Mouse (Mus musculus): Measurements from ENCODE around the gene Thada. TPM values are rescaled to one million over a fixed set of nuclear protein-coding genes. Genes with fewer than 3 reads are reported as not detected.
A peak's percentile ranks its signal among the peaks of the same experiment; 100 is the strongest.

Gene Thada
- polyA plus RNA-seq, 1 experiment from 2014 or later = 8.1 TPM

DNA sequence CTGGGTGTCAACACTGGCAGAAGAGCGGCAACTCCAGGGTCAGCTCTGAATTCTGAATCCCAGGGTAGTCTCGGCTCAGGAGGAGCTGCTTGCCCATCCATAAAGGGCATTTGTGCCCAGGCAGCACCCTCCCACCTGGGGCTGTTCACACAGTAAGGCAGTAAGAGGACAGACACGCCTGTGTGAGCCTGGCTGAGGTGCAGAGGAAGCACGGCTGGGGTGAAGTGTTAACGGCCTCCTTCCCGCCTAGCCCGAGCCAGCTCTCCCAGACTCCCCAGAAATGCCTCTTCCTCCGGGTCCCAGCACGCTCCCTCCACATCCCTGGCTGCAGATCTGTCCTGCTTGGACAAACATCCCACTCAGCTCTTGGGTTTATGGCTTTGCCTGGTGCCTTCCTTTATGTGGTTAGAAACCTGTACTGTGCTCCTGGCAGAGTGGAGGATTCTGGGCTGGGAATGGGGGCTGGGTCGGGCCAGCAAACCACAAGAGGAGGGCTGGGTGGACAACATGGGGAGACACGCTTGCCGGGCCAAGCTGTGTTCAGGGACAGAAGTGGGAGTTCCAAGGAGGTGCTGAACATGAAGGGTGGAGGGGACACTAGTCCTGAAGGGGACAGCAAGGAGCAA, 322.7 kb downstream of the Thada start:
- no peaks in the 10 kb centered on the region for H3K27me3 ChIP-seq (ENCODE audit: control insufficient read depth, insufficient read depth, low read length)
- H3K27ac ChIP-seq (replicated peaks in 1 of 2; ENCODE audit: control insufficient read depth in 1 of 2, insufficient read depth in 1 of 2, low read depth in 2 of 2, low read length in 2 of 2) = 0 out of 4 replicates have a peak overlapping the region, but pooled peaks of 1 of the 2 experiments have one; percentile 71
- H3K4me1 ChIP-seq (ENCODE audit: control insufficient read depth in 2 of 2, insufficient read depth in 2 of 2, low read length in 2 of 2) = peaks cover 46 to 48% of the 10 kb centered on the region in 2 experiments
- no peaks in the 10 kb centered on the region for H3K36me3 ChIP-seq (ENCODE audit: control insufficient read depth, insufficient read depth, low read length)
- 38% methylated on average over 12 of the region's 12 CpGs for WGBS
- H3K9me3 ChIP-seq (ENCODE audit: control insufficient read depth, low read length) = no peaks in the 10 kb centered on the region
- no peak for ATAC-seq (ENCODE audit: insufficient number of reproducible peaks, insufficient read depth, low FRiP score, low read depth)
- no peak overlapping the region for H3K9ac ChIP-seq (ENCODE audit: low read length)
- H3K4me2 ChIP-seq (ENCODE audit: low read length) = no peak overlapping the region
- no peak overlapping the region for H3K4me3 ChIP-seq (ENCODE audit: control insufficient read depth in 1 of 2, insufficient read depth in 1 of 2, low read depth in 1 of 2, low read length in 2 of 2)

DNA sequence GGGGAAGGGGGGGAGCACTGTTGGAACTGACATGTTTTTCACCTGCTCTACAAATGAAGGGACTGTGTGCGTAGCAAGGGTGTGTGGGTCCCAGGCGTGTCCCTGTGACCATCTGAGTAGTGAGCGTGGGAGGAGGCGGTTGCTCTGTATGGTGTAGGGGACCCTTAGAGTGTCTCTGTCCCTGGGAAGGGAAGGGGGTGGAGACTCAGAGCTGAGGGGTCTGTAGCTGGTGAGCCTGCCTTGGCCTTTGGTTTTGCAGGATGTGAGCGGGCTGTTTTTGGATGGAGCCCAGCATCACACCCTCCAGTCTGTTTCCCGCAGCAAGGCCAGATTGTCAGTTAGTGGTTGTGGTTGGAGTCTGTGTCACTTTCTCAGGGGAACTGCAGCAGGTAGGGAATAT, 324.3 kb downstream of the Thada start:
- Histone ChIP-seq H3K27ac (replicated peaks in 1 of 2; ENCODE audit: control insufficient read depth in 1 of 2, insufficient read depth in 1 of 2, low read depth in 2 of 2, low read length in 2 of 2) (peak overlapping the region; percentile 66 to 71), H3K4me2 (ENCODE audit: low read length) (no peak overlapping the region), H3K36me3 (ENCODE audit: control insufficient read depth, insufficient read depth, low read length) (no peaks in the 10 kb centered on the region), H3K9ac (ENCODE audit: low read length) (no peak overlapping the region), H3K4me3 (ENCODE audit: control insufficient read depth in 1 of 2, insufficient read depth in 1 of 2, low read depth in 1 of 2, low read length in 2 of 2) (no peak overlapping the region), H3K27me3 (ENCODE audit: control insufficient read depth, insufficient read depth, low read length) (no peaks in the 10 kb centered on the region), H3K9me3 (ENCODE audit: control insufficient read depth, low read length) (no peaks in the 10 kb centered on the region), H3K4me1 (ENCODE audit: control insufficient read depth in 2 of 2, insufficient read depth in 2 of 2, low read length in 2 of 2) (peaks cover 46 to 49% of the 10 kb centered on the region in 2 experiments)
- peak; percentile 80 for ATAC-seq (ENCODE audit: insufficient number of reproducible peaks, insufficient read depth, low FRiP score, low read depth)
- 69% methylated on average over 6 of the region's 6 CpGs for WGBS

DNA sequence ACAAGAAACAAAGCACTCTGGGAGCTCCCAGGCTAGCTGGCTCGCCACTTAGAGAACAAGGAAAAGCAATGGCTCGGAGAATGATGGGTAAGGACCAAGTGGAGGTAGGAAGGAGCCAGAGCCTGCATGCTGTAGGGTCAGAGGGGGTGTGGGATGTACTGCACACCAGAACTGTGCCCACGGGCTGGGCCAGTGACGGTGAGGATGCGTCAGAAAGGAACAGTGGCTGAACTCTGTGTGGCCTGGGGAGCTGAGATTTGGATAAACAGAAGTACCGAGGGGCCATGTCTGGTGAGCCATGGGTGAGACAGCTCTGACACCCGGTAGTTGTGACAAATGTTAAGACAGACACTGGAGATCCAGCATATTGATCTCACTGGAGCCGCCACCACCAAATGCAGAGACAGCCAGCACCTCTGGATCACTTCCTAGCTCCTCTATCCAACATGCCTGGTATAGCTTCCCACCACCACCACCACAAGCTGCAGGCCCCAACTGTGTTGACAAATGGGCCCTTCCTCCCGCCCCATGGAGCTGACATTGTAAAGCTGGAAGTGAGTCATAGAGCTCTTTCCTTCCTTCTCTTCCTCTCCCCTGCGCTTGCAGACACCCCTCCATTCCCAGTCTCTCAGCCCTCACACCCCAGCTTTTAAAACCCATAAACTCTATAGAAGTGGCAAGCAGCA, 325.0 kb downstream of the Thada start:
- Histone ChIP-seq H3K9ac (ENCODE audit: low read length) (no peak overlapping the region), H3K4me1 (ENCODE audit: control insufficient read depth in 2 of 2, insufficient read depth in 2 of 2, low read length in 2 of 2) (peaks cover 44 to 46% of the 10 kb centered on the region in 2 experiments), H3K4me3 (ENCODE audit: control insufficient read depth in 1 of 2, insufficient read depth in 1 of 2, low read depth in 1 of 2, low read length in 2 of 2) (no peak overlapping the region), H3K9me3 (ENCODE audit: control insufficient read depth, low read length) (no peaks in the 10 kb centered on the region), H3K27me3 (ENCODE audit: control insufficient read depth, insufficient read depth, low read length) (no peaks in the 10 kb centered on the region), H3K27ac (replicated peaks in 1 of 2; ENCODE audit: control insufficient read depth in 1 of 2, insufficient read depth in 1 of 2, low read depth in 2 of 2, low read length in 2 of 2) (peak overlapping the region; percentile 66 to 71), H3K36me3 (ENCODE audit: control insufficient read depth, insufficient read depth, low read length) (no peaks in the 10 kb centered on the region), H3K4me2 (ENCODE audit: low read length) (no peak overlapping the region)
- WGBS = 53% methylated on average over 10 of the region's 10 CpGs
- ATAC-seq (ENCODE audit: insufficient number of reproducible peaks, insufficient read depth, low FRiP score, low read depth) = peak; percentile 35; the same call in 1 of the 2 replicates

Other genes starting within 250 kb of the Thada start
- 2.5 and 2.7 TPM in 2 replicates for gene Plekhh2, start 45.7 kb upstream of the Thada start, polyA plus RNA-seq (2014; fragmentation: Nextera tagmentation; extraction: Ambion mirVana)
- 11.6 and 14.9 TPM in 2 replicates for gene Dync2li1, start 160.3 kb upstream of the Thada start, polyA plus RNA-seq (2014; fragmentation: Nextera tagmentation; extraction: Ambion mirVana)
- not detected in 2 replicates for gene Abcg8, start 210.1 kb upstream of the Thada start, polyA plus RNA-seq (2014; fragmentation: Nextera tagmentation; extraction: Ambion mirVana)
- 0.18 and 0.27 TPM in 2 replicates for gene Abcg5, start 216.8 kb upstream of the Thada start, polyA plus RNA-seq (2014; fragmentation: Nextera tagmentation; extraction: Ambion mirVana)

Measured in heart, embryonic 14.5 days (tissue).